Mouse (Mus musculus) embryo, embryonic 11.5 days (tissue): ENCODE measurements around the gene Olfr850.

ENCODE experiments used
- DNase-seq: peaks from one replicate; pipeline ENCODE4 v3.0.0-alpha.2; 2012; ENCODE audit warnings: low read depth, low spot score

Gene Olfr850

GRCm38 (mm10) chr9:19478148-19478547 lies at the start of gene Olfr850:
Gene Olfr850 (minus strand): TSS chr9:19478248.
- no peak for DNase-seq

- no peak for DNase-seq
Measured at GRCm38 (mm10) chr9:19492995-19493394, 14.9 kb upstream of the Olfr850 start, which contains the start of gene Olfr851. Gene Olfr851 (plus strand): TSS chr9:19493295.

- no peak for DNase-seq
Measured at GRCm38 (mm10) chr9:19439966-19440365, 38.1 kb downstream of the Olfr850 start, which contains the start of gene Olfr849. Gene Olfr849 (plus strand): TSS chr9:19440266.
